Mouse (Mus musculus): ENCODE results near the gene Ankib1.

The Ankib1 gene

GRCm38 (mm10) chr5:3648206-3648848, 154.4 kb downstream of the Ankib1 start:
- ATAC-seq (ENCODE audit: insufficient number of reproducible peaks, low FRiP score, low TSS enrichment): no peak

DNA sequence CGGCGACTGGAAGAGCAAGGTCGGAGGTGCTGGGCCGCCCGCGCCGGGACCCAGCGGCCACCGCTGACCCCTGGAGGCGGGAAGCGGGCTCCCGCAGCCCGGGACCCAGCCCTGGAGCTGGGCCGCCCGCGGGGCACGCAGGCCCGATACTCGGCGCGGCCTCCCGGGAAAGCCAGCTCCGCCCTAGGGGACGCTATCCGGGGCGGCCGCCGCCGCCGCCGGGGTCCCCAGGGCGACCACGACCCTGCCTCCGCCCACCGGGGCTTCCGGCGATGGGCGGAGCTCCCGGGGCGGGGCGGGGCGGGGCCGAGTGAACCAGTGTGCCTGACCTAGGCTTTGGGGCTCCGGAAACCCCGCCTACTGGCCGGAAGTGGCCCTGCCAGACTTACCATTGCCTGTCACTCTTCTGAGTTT, 155.0 kb downstream of the Ankib1 start:
- ATAC-seq (ENCODE audit: insufficient number of reproducible peaks, low FRiP score, low TSS enrichment): peak; percentile 93

DNA sequence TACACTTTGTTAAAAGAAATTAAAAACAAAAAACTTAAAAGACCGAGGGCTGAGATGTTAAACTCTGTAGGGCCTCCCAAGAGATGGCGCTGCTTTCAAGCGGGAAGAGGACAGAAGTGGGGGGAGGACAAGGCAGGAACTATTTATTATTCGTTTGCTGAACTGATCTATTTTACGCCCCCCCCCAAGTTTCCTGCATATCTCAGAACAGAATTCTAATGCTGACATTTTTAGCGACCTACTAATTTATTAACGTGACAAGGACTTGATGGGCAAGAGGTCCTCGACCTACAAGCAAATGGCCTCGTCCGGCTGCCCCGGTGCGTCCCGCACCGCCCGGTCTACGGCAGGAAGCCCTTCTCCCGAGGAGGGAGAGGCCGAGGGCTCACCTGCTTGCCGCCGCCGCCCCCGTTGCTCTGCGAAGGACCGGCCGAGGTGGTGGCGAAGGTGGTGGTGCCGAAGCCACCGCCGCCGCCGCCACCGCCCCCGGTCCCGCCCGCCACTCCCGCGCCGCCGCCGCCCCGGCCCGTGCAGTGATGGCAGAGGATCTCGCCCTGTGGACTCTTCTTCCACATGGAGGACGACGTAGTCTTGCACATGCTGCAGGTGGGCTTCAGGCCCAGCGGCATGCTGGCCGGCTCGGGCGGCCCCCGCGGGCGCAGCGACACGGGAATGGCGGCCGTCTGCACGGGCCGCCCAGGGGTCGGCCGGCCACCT, 155.6 kb downstream of the Ankib1 start:
- ATAC-seq (ENCODE audit: insufficient number of reproducible peaks, low FRiP score, low TSS enrichment): peak; percentile 63; the same call in 1 of the 2 replicates

- no peak for ATAC-seq (ENCODE audit: insufficient number of reproducible peaks, low FRiP score, low TSS enrichment)
Measured at GRCm38 (mm10) chr5:3646539-3646938, 156.2 kb downstream of the Ankib1 start.

- no peak for ATAC-seq (ENCODE audit: insufficient number of reproducible peaks, low FRiP score, low TSS enrichment)
Measured at GRCm38 (mm10) chr5:3645326-3645725, 157.4 kb downstream of the Ankib1 start.

- no peak for ATAC-seq (ENCODE audit: insufficient number of reproducible peaks, low FRiP score, low TSS enrichment)
Measured at GRCm38 (mm10) chr5:3644621-3645020, 158.1 kb downstream of the Ankib1 start.
